Comparison of ENCODE assay signal across 19 mouse cellular contexts in genomic region chr8:11668308-11668707, GRCm38 (mm10). TPM values are rescaled to one million over a fixed set of nuclear protein-coding genes. Genes with fewer than 3 reads are reported as not detected.
DNase-seq lines count a peak whose midpoint lies in the region; ATAC-seq and TF ChIP-seq lines count a peak whose summit lies in the region.
"Had no signal": no experiment of that assay in that cellular context is flagged by ENCODE, and none has a peak within 500 bp of the region (broad histone marks: within the 10 kb centered on the region; RNA-seq: fewer than 3 reads in every experiment).

No protein-coding gene starts in this region.

- H3K27me3 ChIP-seq in myocyte (ENCODE audit: control insufficient read depth, insufficient read depth, insufficient read length): peaks cover 20% of the 10 kb centered on the region
- no peaks in the 10 kb centered on the region for H3K27me3 ChIP-seq in stomach, postnatal 0 days (ENCODE audit: control insufficient read depth, insufficient read depth, low read length)
- H3K27me3 ChIP-seq: Patski had no signal

- no peak for ATAC-seq in stomach, postnatal 0 days (ENCODE audit: low FRiP score, low TSS enrichment)
- ATAC-seq: activated CD4-positive, CD25-positive, alpha-beta regulatory T cell, adult 4 months; CD4-positive, CD25-positive, alpha-beta regulatory T cell, adult 4 months; Patski had no signal

- no peak overlapping the region for H3K4me3 ChIP-seq in myocyte
- no peak overlapping the region for H3K4me3 ChIP-seq in stomach, postnatal 0 days (ENCODE audit: low read depth, low read length)

- H3K4me2 ChIP-seq in myocyte (ENCODE audit: low read depth): peak overlapping the region; percentile 4
- no peak overlapping the region for H3K4me2 ChIP-seq in stomach, postnatal 0 days (replicated peaks; ENCODE audit: low read depth)

- H3K27ac ChIP-seq in stomach, postnatal 0 days (replicated peaks): no peak overlapping the region

- H3K36me3 ChIP-seq in myocyte (ENCODE audit: control insufficient read depth, insufficient read depth): no peaks in the 10 kb centered on the region
- no peaks in the 10 kb centered on the region for H3K36me3 ChIP-seq in stomach, postnatal 0 days (ENCODE audit: control insufficient read depth, insufficient read depth, low read length)
- H3K36me3 ChIP-seq: G1E had no signal

- no peak for TF ChIP-seq POLR2A in myocyte (IDR thresholded peaks at IDR 0.05; ENCODE audit: insufficient read length, low read depth)

- H3K9me3 ChIP-seq in stomach, postnatal 0 days (ENCODE audit: control insufficient read depth, low read length): no peaks in the 10 kb centered on the region
- H3K9me3 ChIP-seq: G1E had no signal

- no peak for DNase-seq in stomach, postnatal 0 days (ENCODE audit: low spot score)
- DNase-seq: adrenal gland, adult 2 months; adrenal gland, adult 8-10 months; adrenal gland, postnatal 10 days; adrenal gland, postnatal 14 days; adrenal gland, postnatal 25 days; adrenal gland, postnatal 36 days; B cell, adult 2 months; cerebellum, adult 11 months; cerebellum, adult 11-12 months; cerebellum, adult 18-20 months; cerebellum, adult 2 months had no signal

- TF ChIP-seq CTCF in stomach, postnatal 0 days (IDR thresholded peaks at IDR 0.05; ENCODE audit: low read depth): no peak

- TF ChIP-seq EP300 in stomach, postnatal 0 days (optimal IDR thresholded peaks at IDR 0.05): no peak

- no peaks in the 10 kb centered on the region for H3K79me2 ChIP-seq in myocyte (ENCODE audit: control insufficient read depth, insufficient read depth)

- no peak overlapping the region for H3K9ac ChIP-seq in stomach, postnatal 0 days (ENCODE audit: low read length)

- 65% methylated on average over 2 of the region's 2 CpGs for WGBS in stomach, postnatal 0 days

- no peak overlapping the region for H3ac ChIP-seq in myocyte (ENCODE audit: control insufficient read depth, insufficient read length)

- H3K4me1 ChIP-seq in stomach, postnatal 0 days (replicated peaks; ENCODE audit: control insufficient read depth, insufficient read depth): no peaks in the 10 kb centered on the region

TF ChIP-seq in myocyte, 11 proteins besides CTCF, POLR2A, EP300 and RAD21:
- TF ChIP-seq E2F4 (IDR thresholded peaks at IDR 0.05; ENCODE audit: insufficient read depth) (no peak), USF1 (IDR thresholded peaks at IDR 0.05; ENCODE audit: low read depth) (no peak), CEBPB (IDR thresholded peaks at IDR 0.05; ENCODE audit: insufficient read depth, poor library complexity, severe bottlenecking) (no peak), MAX (IDR thresholded peaks at IDR 0.05; ENCODE audit: low read depth) (no peak), TCF12 (IDR thresholded peaks at IDR 0.05; ENCODE audit: insufficient read depth, poor library complexity, severe bottlenecking) (peak; percentile 55), REST (IDR thresholded peaks at IDR 0.05; ENCODE audit: insufficient read depth, insufficient read length) (no peak), MYOD1 (IDR thresholded peaks at IDR 0.05; ENCODE audit: control insufficient read depth in 1 of 3, insufficient read length in 2 of 3, low read depth in 2 of 3) (peak; percentile 29 to 77 (median 75)), MYOG (IDR thresholded peaks at IDR 0.05; ENCODE audit: control insufficient read depth in 1 of 3, insufficient read depth in 1 of 3, insufficient read length in 2 of 3, low read depth in 2 of 3) (peak in 1 of 3 experiments; percentile 41), SRF (IDR thresholded peaks at IDR 0.05; ENCODE audit: control insufficient read depth, insufficient read length, low read depth) (no peak), POLR2AphosphoS2 (IDR thresholded peaks at IDR 0.05; ENCODE audit: insufficient read length, low read depth) (no peak), TCF3 (IDR thresholded peaks at IDR 0.05; ENCODE audit: insufficient read length, low read depth) (no peak)

RNA-seq across cellular contexts. Expression of gene 1700016D06Rik, which starts 32.6 kb away (rescaled TPM):
- 0.30 TPM for polyA plus RNA-seq in myocyte (2012; fragmentation: generic; extraction: Trizol)
- polyA plus RNA-seq in stomach, postnatal 0 days (2015; fragmentation: Nextera tagmentation; extraction: Ambion mirVana): not detected in 2 replicates
- polyA plus RNA-seq: adrenal gland, adult 2 months; brain, embryonic 14.5 days; C2C12; cerebellum, adult 2 months; G1E; Patski had no signal

RNA-seq across cellular contexts. Expression of gene Ankrd10, which starts 32.8 kb away (rescaled TPM):
- polyA plus RNA-seq in myocyte (2012; fragmentation: generic; extraction: Trizol): 71.9 TPM
- 27.9 and 29.3 TPM in 2 replicates for polyA plus RNA-seq in stomach, postnatal 0 days (2015; fragmentation: Nextera tagmentation; extraction: Ambion mirVana)

RNA-seq across cellular contexts. Expression of gene Arhgef7, which starts 59.2 kb away (rescaled TPM):
- polyA plus RNA-seq in myocyte (2012; fragmentation: generic; extraction: Trizol): 24.5 TPM
- 12.6 and 13.7 TPM in 2 replicates for polyA plus RNA-seq in stomach, postnatal 0 days (2015; fragmentation: Nextera tagmentation; extraction: Ambion mirVana)
